Mouse (Mus musculus) adrenal gland, postnatal 14 days (tissue): ENCODE data around the gene Ctsa. TPM values are rescaled to one million over a fixed set of nuclear protein-coding genes. Genes with fewer than 3 reads are reported as not detected.
"Not testable (repeated sequence)": the region's sequence is repeated elsewhere in the genome, so short reads cannot be mapped to it uniquely, and the experiment has no call there.

Experiments used
- DNase-seq: peaks from one replicate; pipeline ENCODE4 v3.0.0; 2021; ENCODE audit warnings: mixed read lengths
- total RNA-seq: library from RNA; stranded (reverse); gene quantifications from 2 replicates; pipeline ENCODE4 v1.2.3, GENCODE M21; 2021

Gene Ctsa
- total RNA-seq, 1 experiment from 2014 or later, result 104 TPM

DNA sequence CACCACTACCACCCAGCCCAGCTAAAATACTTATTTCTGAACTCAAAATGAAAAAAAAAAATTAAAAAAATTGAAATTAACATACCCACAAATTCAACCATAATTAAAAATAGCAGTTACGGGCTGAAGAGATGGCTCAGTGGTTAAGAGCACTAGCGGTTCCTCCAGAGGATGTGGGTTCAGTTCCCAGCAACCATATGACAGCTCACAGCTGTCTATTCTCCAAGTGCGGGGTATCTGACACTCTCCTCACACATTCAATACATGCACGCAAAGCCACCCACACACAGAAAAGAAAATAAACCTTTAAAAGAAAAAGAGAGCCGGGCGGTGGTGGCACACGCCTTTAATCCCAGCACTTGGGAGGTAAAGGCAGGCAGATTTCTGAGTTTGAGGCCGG lies 17.4 kb downstream of the Ctsa start:
- no peak for DNase-seq

DNA sequence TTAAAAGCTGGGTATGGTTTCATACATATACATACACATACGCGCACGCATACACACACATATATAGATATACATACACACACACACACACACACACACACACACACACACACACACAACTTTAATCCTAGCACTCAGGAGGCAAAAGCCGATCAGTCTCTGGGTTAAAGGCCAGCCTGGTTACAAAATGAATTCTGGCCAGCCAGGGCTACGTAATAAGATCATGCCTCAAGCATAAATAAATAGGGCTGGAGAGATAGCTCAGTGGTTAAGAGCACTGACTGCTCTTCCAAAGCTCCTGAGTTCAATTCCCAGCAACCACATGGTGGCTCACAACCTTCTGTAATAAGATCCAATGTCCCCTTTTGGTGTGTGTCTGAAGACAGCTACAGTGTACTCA lies 22.9 kb downstream of the Ctsa start:
- DNase-seq, result not testable (repeated sequence)

DNA sequence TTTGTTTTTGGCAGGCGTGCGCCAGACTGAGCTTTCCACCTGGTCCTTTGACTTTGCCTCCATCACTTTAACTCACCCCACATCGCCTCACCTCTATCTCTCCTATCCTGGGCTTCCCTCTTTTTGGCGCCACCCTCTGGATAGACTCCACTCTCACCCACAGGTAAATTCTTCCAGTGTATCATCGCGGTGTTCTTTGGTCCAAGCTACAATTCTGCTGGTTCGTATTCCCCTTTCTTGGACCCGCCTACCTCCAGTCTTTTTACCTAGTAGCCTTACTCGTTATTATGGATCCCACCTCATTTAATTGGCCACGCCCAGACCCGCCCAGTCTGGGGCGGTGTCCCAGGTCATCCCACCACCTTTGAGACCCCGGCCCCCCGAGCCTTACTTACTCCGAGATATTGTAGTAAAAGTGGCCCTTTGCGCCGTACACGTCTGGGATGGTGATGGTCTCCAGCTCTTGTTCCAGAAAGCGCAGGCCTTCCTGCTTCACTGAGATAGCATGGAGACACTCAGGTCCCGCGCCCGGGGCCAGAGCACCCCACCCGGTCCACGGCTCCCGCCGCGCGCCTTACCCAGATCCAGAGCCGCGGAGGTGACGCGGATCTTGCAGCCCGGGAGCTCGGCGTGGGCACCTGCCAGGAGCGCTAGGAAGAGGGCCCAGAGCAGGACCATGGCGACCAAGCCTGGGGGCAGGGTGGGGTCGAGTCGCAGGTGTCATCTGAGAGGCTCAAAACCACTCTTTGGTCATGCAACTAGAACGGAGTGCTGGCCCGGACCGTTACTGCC lies 23.8 kb downstream of the Ctsa start:
- peak; percentile 33 for DNase-seq

- DNase-seq, result peak; percentile 54
These were observed 24.6 kb downstream of the Ctsa start, which contains the start of gene Pltp for GRCm38 (mm10) chr2:164857101-164857821. Pltp (minus strand) TSS chr2:164857711.

GRCm38 (mm10) chr2:164857842-164858553 lies 25.3 kb downstream of the Ctsa start:
- no peak for DNase-seq

DNA sequence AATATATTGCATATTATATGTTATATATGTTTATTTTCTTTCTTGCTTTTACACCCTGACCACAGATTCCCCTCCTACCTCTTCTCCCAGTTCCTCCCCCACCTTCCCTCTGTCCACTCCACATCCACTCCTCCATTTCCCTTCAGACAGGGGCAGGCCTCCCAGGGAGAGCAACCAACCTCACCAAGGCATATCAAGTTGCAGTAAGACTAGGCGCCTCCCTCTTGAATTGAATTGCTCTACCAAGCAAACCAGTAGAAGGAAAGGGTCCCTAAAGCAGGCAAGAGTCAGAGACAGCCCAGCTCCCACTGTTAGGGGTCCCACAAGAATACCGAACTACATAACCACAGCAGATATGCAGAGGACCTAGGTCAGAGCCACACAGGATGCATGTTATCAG lies 26.5 kb downstream of the Ctsa start:
- DNase-seq, result no peak

GRCm38 (mm10) chr2:164859640-164860432 lies 27.2 kb downstream of the Ctsa start:
- DNase-seq, result peak; percentile 48

- no peak for DNase-seq
These were observed 28.4 kb downstream of the Ctsa start for GRCm38 (mm10) chr2:164861094-164861493.

GRCm38 (mm10) chr2:164862179-164862861 lies 29.6 kb downstream of the Ctsa start:
- DNase-seq, result peak; percentile 87

DNA sequence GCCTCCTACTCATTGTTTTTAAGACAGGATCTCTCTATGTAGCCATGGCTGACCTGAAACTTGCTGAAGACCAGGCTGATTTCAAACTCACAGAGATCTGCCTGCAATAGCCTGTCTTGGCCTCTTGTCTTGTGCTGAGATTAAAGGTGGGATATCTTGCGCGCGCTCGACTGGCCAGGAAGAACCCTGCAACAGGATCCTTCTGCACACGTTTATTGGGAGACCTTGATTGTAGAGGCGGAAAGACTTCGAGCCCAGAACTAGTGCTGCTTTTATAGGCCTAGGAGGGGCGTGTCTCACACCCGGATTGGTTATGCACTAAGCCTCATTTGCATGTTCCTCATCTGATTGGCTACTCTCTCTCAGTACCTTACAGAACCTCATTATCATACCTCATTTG lies 30.7 kb downstream of the Ctsa start:
- DNase-seq, result not testable (repeated sequence)

GRCm38 (mm10) chr2:164864593-164864992 lies 31.9 kb downstream of the Ctsa start:
- no peak for DNase-seq

- DNase-seq, result peak; percentile 89
These were observed 34.3 kb downstream of the Ctsa start for GRCm38 (mm10) chr2:164866741-164867551.

DNA sequence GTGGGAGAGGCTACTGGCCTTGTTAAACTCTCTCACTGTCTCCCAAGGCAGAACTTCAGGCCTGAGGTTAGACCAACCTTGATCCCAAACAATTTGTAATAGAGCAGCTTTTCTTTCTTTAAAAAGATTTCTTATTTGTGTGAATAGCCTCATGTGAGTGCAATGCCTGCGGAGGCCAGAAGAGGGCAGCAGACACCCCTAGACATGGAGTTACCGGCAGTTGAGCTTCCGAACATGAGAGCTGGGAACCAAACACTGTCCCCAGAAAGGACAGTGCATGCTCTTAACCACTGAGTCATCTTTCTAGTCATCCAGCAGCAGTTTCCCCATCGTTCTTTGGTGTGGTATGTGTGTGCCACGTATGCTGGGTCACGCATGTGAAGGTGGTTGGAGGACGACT lies 34.9 kb downstream of the Ctsa start:
- DNase-seq, result no peak

DNA sequence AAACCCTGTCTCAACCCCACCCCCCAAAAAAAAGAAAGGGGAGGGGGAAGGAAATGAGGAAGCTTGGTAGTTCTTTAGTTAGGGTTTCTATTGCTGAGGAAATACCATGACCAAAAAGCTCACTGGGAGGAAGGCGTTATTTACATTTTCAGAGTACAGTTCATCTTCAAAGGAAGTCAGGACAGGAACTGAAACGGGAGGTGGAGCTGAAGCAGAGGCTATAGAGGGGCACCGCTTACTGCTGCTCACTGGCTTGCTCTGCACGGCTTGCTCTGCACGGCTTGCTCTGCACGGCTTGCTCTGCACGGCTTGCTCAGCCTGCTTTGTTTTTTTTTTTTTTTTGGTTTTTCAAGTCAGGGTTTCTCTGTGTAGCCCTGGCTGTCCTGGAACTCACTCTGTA lies 35.8 kb downstream of the Ctsa start:
- no peak for DNase-seq

- DNase-seq, result no peak
These were observed 39.1 kb downstream of the Ctsa start for GRCm38 (mm10) chr2:164871602-164872303.

- DNase-seq, result no peak
These were observed 40.9 kb downstream of the Ctsa start for GRCm38 (mm10) chr2:164873621-164874020.

DNA sequence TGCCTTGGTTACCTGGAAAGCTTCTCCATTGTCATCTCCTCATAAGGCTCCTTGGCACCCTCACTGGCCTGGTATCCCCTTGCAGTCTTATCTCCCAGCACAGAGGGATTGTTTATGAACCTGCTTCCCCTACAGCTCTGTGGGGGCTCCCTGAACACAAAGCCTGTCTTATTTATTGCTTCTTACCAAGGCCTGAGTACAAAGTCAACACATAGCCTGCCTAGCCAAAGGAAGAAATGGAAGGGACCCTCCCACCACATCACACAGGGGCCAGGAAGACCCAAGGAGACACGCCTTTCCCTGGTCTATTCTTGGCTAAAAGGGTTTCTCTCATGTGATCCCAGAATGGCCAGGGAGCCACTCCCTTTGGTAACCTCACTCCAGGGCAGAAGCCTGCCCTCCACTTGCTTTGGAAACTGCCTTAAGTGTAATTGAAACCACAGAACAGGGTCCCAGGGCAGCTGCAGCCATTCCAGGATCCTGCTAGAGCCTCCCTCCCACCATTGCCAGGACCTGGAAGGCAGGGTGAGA lies 41.6 kb downstream of the Ctsa start:
- no peak for DNase-seq

DNA sequence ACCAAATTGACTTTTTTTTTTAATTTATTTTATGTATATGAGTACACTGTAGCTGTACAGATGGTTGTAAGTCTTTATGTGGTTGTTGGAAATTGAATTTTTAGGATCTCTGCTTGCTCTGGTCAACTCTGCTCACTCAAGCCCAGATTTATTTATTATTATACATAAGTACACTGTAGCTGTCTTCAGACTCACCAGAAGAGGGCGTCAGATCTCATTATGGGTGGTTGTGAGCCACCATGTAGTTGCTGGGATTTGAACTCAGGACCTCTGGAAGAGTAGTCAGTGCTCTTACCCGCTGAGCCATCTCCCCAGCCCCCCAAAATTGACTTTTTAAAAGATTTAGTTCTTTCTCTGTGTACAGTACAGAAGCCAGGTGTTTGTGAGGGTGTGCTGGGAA lies 43.0 kb downstream of the Ctsa start:
- not testable (repeated sequence) for DNase-seq

DNA sequence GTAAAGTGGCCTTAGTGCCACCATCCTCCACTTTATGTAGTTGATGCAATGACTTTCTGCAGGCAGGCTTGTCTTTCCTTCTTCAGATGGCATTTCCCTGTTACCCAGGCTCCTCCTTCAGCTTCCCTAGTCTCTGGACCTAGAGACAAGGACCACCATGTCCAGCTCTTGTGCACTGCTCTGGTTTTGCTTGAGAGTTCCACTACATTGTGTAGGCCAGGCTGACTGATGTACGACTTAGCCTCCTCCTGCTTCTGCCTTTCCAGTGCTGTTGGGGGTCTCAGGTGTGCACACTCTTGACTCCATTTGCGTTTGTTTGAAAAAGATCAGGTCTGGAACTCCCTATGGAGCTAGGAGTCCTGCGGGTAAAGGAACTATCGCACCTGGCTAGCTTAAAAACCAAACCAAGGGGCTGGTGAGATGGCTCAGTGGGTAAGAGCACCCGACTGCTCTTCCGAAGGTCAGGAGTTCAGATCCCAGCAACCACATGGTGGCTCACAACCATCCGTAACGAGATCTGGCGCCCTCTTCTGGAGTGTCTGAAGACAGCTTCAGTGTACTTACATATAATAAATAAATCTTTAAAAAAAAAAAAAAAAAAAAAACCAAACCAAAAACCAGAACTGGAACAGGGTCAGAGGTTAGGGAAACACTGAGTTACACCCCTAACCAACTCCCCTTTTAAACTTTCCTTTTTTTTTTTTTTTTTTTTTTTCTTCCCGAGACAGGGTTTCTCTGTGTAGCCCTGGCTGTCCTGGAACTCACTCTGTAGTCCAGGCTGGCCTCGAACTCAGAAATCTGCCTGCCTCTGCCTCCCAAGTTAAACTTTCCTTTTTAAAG lies 44.9 kb downstream of the Ctsa start:
- not testable (repeated sequence) for DNase-seq
